Mouse (Mus musculus): ENCODE results near the gene Cs. TPM values are rescaled to one million over a fixed set of nuclear protein-coding genes. Genes with fewer than 3 reads are reported as not detected.

The Cs gene
- 100 to 1,000 TPM; 108 to 111 TPM for total RNA-seq (2023)

GRCm38 (mm10) chr10:128337306-128338181 lies at the start of gene Cs:
Cs (plus strand) TSS chr10:128337734.

GRCm38 (mm10) chr10:128298702-128299171 lies 38.8 kb upstream of the Cs start, which contains the start of gene Il23a:
Il23a (minus strand) TSS chr10:128298752.

DNA sequence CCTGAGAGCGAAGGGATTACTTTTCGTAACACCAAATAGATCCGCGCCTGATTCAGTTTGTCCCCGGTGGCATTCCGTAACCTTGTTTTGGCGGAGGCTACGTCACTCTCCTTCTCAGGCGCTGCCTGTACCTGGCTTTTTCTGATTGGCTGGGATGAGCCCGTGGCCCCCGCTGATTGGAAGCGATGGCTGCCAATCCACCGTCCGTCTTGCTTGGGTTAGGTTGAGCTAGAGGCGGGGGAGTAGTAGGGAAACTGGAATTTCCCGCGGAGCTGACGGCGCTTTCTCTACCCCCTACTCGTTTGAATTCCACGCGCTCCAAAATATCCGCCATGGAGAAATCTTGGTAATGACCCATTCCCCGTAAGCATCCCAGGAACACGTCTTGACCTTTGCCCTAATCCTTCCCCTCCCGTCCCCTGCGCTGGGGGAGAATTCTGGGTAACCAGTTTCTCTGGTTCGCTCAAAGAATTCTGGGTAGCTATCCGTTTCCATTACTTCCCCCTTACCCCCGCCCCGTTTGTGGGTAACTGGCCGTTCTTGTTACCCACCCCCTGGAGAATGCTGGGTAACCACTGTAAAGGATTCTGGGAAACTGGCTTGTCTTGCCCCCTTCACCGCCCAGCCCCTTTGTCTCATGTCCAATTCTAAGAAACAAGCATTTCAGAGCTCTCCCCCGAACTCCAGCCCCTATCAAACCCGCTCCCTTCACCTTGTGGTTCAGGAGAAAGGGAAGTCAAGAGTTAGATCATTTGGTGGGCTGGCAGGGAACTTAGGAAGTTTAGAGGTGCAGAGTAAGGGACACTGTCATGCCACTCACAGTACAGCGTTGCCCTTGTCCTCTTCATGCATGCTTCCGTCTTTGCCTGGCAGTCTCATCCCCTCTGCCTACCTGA lies 34.2 kb upstream of the Cs start, which contains the start of gene Pan2:
Gene Pan2, plus strand, starts transcription at position 210 of the 896 bp plus-strand sequence.

DNA sequence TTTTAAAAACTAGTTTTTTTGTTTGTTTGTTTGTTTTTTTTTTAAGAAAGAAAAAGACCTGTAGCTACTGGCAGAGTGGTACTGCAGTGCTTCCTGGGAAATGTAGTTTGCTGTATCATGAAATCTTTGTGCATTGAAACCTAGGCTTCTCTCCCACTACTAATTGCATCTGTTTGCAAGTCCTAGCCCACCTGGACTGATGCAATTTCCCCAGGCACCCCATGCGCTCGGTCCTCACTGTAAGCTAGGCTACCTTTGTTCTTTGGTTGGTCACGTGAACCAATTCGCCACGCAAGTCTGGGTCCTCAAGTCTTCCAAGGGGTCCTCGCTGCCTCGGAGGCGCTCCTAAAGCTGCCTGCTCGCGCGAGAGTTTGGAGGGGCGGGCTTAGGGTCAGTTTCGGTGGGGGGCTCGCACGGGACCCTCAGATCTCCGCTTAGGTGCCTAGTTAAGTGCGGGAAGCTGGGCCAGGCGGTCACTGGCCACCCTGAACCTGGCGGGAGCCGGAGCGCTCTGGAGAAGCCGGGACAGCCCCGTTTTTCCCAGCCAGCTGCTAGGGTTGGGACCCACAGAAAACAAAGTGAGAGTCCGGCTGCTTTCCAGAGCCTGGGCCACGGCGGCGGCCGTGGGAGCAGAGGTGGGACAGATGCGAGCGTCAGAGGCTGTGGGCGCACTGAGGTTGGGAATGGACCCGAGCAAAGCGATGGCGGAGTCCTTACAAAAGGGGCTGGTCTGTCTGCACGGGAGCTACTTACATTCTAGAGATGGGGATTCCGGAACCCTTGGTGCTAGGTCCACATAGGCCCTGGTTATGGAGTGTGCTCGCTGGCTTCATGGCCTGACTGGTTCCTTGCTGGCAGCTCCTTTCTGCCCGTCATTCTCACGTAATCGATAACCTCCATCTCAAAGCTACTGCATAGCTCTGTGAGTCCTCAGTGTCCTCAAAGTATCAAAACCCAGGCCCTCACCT lies 15.1 kb upstream of the Cs start, which contains the start of gene Cnpy2:
Gene Cnpy2, plus strand, starts transcription at position 319 of the 968 bp plus-strand sequence.

GRCm38 (mm10) chr10:128368402-128369217 lies 31.1 kb downstream of the Cs start, which contains the start of gene Coq10a:
Coq10a (minus strand) TSS chr10:128368997.

DNA sequence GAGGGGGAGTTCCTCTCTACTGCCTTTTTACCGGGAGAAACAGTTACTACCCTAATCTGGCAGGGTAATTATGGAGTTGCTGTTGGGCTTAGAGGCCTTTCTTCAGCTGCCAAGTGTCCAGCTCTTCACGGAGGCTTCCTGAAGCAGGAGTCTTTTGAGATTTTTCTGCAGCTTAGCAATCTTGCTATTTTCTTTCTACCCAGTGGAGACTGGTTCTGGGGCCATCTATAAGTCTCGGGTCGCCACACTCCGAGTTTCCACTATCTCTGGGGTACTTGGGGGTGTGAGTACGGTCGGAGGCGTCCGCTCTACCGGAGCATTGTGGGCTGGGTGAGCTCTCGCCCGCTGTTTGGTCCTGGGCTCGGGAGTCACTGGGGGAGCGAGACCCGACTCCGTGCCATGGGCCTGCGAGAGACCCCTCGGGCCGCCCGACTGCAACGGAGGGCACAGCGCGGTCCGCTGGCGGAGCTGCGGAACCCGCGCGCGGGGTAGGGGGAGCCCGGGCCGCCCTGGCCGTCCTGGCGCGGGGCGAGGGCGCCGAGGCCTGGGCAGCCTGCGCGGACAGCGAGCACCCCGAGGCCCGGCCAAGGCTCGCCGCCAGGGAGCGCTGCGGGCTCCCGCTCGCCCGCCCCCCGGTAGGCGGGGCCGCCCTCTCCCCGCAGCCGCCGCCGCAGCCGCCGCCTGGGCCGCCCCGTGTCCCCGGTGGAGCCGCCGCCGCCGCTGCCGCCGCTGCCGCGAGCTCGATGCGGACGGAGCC lies 39.1 kb downstream of the Cs start, which contains the start of gene Ankrd52:
Gene Ankrd52, plus strand, starts transcription at position 661 of the 757 bp plus-strand sequence.

GRCm38 (mm10) chr10:128401056-128401455 lies 63.5 kb downstream of the Cs start, which contains the start of gene Slc39a5:
Slc39a5 (minus strand) TSS chr10:128401229.

GRCm38 (mm10) chr10:128411211-128412054 lies 73.9 kb downstream of the Cs start, which contains the start of the genes Nabp2 and Rnf41:
Nabp2 (minus strand) TSS chr10:128411492.
Rnf41 (plus strand) TSS chr10:128411657.

Other genes with a start within 250 kb of the Cs start
- 100 to 1,000 TPM; 140 to 143 TPM for gene Baz2a, start 246.2 kb upstream of the Cs start, total RNA-seq (2023)
- 10 to 100 TPM; 47.0 to 55.3 TPM for gene Rbms2, start 157.4 kb upstream of the Cs start, total RNA-seq (2023)
- gene Gls2, start 143.3 kb upstream of the Cs start, total RNA-seq (2023), result not detected
- gene Spryd4, start 125.9 kb upstream of the Cs start, total RNA-seq (2023), result 10 to 100 TPM; 13.7 to 14.4 TPM
- not detected for gene Mip, start 111.9 kb upstream of the Cs start, total RNA-seq (2023)
- gene Timeless, start 105.7 kb upstream of the Cs start, total RNA-seq (2023), result 10 to 100 TPM; 16.6 to 21.5 TPM
- under 1 TPM in 1 of 2 experiments, not detected in 1; 0.38 TPM for gene Apon, start 83.6 kb upstream of the Cs start, total RNA-seq (2023)
- 1 to 10 TPM in 1 of 2 experiments, under 1 TPM in 1; 0.89 to 1.5 TPM for gene Apof, start 69.1 kb upstream of the Cs start, total RNA-seq (2023)
- 100 to 1,000 TPM; 136 to 139 TPM for gene Stat2, start 67.2 kb upstream of the Cs start, total RNA-seq (2023)
- gene Il23a, start 39.0 kb upstream of the Cs start, total RNA-seq (2023), result not detected
- 10 to 100 TPM; 64.1 to 67.9 TPM for gene Pan2, start 34.4 kb upstream of the Cs start, total RNA-seq (2023)
- 10 to 100 TPM; 26.6 to 30.1 TPM for gene Cnpy2, start 15.3 kb upstream of the Cs start, total RNA-seq (2023)
- gene Coq10a, start 31.3 kb downstream of the Cs start, total RNA-seq (2023), result 10 to 100 TPM; 39.6 to 39.7 TPM
- gene Ankrd52, start 39.4 kb downstream of the Cs start, total RNA-seq (2023), result 10 to 100 TPM; 74.5 to 79.2 TPM
- gene Slc39a5, start 63.5 kb downstream of the Cs start, total RNA-seq (2023), result not detected
- gene Nabp2, start 73.8 kb downstream of the Cs start, total RNA-seq (2023), result 10 to 100 TPM; 47.3 to 50.6 TPM
- 10 to 100 TPM; 70.9 to 76.8 TPM for gene Rnf41, start 73.9 kb downstream of the Cs start, total RNA-seq (2023)
- 100 to 1,000 TPM; 167 to 179 TPM for gene Smarcc2, start 121.5 kb downstream of the Cs start, total RNA-seq (2023)
- 100 to 1,000 TPM; 532 to 547 TPM for gene Myl6, start 156.4 kb downstream of the Cs start, total RNA-seq (2023)
- gene Myl6b, start 161.0 kb downstream of the Cs start, total RNA-seq (2023), result 1 to 10 TPM in 1 of 2 experiments, not detected in 1; 1.0 TPM
- gene Esyt1, start 188.1 kb downstream of the Cs start, total RNA-seq (2023), result 100 to 1,000 TPM; 256 to 263 TPM
- gene Zc3h10, start 210.0 kb downstream of the Cs start, total RNA-seq (2023), result 10 to 100 TPM; 64.2 to 67.6 TPM
- 1,000 to 10,000 TPM; 3,633 to 3,680 TPM for gene Rpl41, start 211.6 kb downstream of the Cs start, total RNA-seq (2023)
- gene Pa2g4, start 228.3 kb downstream of the Cs start, total RNA-seq (2023), result 10 to 100 TPM; 83.0 to 90.6 TPM

Data from B cell, adult 67 days (primary cell).